Comparison of ENCODE assay signal across 8 mouse cellular contexts in genomic region chr1:21074231-21074630, GRCm38 (mm10). TPM values are rescaled to one million over a fixed set of nuclear protein-coding genes. Genes with fewer than 3 reads are reported as not detected.
DNase-seq lines count a peak whose midpoint lies in the region; ATAC-seq lines count a peak whose summit lies in the region.

No protein-coding gene starts in this region.

- no peak overlapping the region for H3K4me2 ChIP-seq in limb, embryonic 15.5 days

- no peaks in the 10 kb centered on the region for H3K27me3 ChIP-seq in limb, embryonic 15.5 days

- H3K4me1 ChIP-seq in limb, embryonic 15.5 days: peaks cover 59% of the 10 kb centered on the region

- no peaks in the 10 kb centered on the region; the same call in 1 of the 2 replicates for H3K36me3 ChIP-seq in limb, embryonic 15.5 days

- intact Hi-C loops in heart, postnatal 10 days (cut with DNase I): no loop called here

- 71% methylated on average over 5 of the region's 5 CpGs for WGBS in limb, embryonic 15.5 days

- peak; percentile 22 for DNase-seq in kidney, adult 9 months
- DNase-seq in kidney, adult 11 months: no peak
- peak; percentile 42 for DNase-seq in embryo, embryonic 9.5 days (ENCODE audit: extremely low spot score)
- peak; percentile 49 to 61 for DNase-seq in heart, postnatal 10 days
- no peak for DNase-seq in testis, postnatal 14 days (ENCODE audit: low spot score)
- DNase-seq in left cerebral cortex, adult 11 months (ENCODE audit: low spot score): no peak
- DNase-seq in spleen, adult 18-20 months: no peak

- no peak for ATAC-seq in limb, embryonic 15.5 days (ENCODE audit: insufficient number of reproducible peaks, low FRiP score, low TSS enrichment, low read depth)

- H3K4me3 ChIP-seq in limb, embryonic 15.5 days: no peak overlapping the region

- peak overlapping the region; percentile 9; the same call in 1 of the 2 replicates for H3K27ac ChIP-seq in limb, embryonic 15.5 days

- no peaks in the 10 kb centered on the region for H3K9me3 ChIP-seq in limb, embryonic 15.5 days

- no peak overlapping the region for H3K9ac ChIP-seq in limb, embryonic 15.5 days

RNA-seq across cellular contexts. Expression of gene Tram2, which starts 4.8 kb away (rescaled TPM):
- 10 to 100 TPM; 12.1 to 15.3 TPM for total RNA-seq in heart, postnatal 10 days (2021)
- 10.9 and 11.5 TPM in 2 replicates for polyA plus RNA-seq in limb, embryonic 15.5 days (2015; fragmentation: Nextera tagmentation; extraction: Ambion mirVana)

Comparison
In these comparisons a context has a peak if more than half of its experiments do, and no peak if none do; other contexts are left out.
1. DNase-seq: peak in kidney, adult 9 months (single experiment), embryo, embryonic 9.5 days (single experiment) and heart, postnatal 10 days (2 of 2); none in kidney, adult 11 months (single experiment), testis, postnatal 14 days (single experiment), left cerebral cortex, adult 11 months (single experiment) and spleen, adult 18-20 months (0 of 2).